Mouse (Mus musculus) urinary bladder, adult 18-20 months (tissue): ENCODE measurements around the gene Dicer1.
"Not testable (repeated sequence)": the region's sequence is repeated elsewhere in the genome, so short reads cannot be mapped to it uniquely, and the experiment has no call there.

Experiments
- DNase-seq, 2 experiments: peaks; one replicate each; pipeline ENCODE4 v3.0.0; 2022; ENCODE audit warnings: low spot score in 2 of 2, mixed read lengths in 2 of 2

Dicer1 gene

GRCm38 (mm10) chr12:104740841-104741787 lies 10.6 kb downstream of the Dicer1 start:
- no peak for DNase-seq

- DNase-seq = no peak
Measured at GRCm38 (mm10) chr12:104738931-104739330, 12.8 kb downstream of the Dicer1 start.

- no peak for DNase-seq
Measured at GRCm38 (mm10) chr12:104738446-104738845, 13.3 kb downstream of the Dicer1 start.

DNA sequence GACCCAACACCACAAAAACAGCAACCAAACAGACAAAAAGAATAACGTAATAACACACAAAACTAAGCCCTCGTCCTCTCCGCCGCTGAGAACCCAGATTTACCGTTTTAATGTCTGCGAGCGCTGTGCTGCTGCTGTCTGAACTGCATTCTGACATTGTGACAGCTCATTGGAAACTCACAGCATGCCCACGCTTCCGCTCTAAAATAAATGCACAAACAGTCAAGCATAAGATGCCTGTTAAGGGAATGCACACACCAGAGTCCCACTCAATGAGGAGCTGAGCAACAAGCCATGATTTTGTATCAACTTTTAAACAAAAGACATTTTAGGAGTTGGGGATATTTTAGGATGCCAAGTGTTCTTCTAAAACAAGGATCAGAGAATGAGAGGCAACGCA lies 14.1 kb downstream of the Dicer1 start:
- no peak for DNase-seq

DNA sequence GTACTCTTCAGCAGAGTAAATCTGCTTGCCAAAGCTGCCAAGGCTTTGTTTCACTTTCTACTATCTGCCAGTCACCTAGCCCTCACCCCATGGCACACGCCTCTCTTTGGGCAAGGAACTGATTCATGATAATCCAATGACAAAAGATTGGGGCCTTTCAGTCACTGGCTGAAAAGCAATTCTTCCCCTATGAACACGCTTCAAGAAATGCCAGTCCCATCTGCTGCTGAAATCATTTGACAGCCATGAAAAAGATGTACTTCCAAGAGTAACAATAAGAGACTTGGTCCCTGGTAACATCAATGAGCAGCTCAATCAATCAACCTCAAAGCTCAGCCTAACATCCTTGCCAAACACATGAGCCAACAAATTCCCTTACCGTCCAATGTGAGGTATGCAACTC lies 15.8 kb downstream of the Dicer1 start:
- DNase-seq = no peak

- DNase-seq = no peak
Measured at GRCm38 (mm10) chr12:104733165-104733564, 18.6 kb downstream of the Dicer1 start.

DNA sequence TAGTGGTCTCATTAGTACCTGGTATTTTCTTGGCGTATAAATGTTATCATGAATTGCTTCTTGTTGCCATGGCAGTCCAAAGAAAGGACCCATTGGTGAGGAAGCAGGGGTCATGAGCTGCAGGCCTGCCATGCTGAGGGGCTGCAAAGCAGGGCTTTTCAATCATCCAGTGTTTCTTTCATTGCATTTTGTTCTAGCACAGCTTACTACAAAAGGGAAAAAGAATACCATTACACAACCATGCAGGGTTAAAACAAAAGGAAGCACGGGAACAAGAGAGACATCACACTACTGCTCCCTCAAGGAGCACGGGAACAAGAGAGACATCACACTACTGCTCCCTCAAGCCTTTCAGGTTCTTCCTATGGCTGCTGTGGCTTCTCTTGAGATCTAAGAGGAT lies 20.0 kb downstream of the Dicer1 start:
- DNase-seq = no peak

- not testable (repeated sequence) for DNase-seq
Measured at GRCm38 (mm10) chr12:104726436-104726835, 25.3 kb downstream of the Dicer1 start.

DNA sequence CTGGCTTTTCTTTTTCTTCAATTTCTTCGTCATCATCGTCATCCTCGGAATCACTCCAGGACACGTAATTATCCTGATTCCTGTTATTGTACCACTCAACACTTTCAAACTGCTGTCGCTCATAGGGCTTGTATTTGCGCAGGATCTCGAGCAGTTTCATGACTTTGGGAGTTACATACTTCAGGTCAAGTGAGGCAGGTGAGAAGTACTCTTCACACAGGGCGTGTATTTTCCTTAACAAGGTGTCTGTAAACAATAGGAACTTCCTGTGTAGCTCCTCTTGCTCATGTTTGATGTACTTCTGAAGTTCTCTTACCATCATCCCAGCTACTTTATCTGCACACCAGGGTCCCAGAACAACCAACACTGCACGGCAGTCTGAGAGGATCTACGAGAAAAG lies 29.7 kb downstream of the Dicer1 start:
- DNase-seq = no peak

DNA sequence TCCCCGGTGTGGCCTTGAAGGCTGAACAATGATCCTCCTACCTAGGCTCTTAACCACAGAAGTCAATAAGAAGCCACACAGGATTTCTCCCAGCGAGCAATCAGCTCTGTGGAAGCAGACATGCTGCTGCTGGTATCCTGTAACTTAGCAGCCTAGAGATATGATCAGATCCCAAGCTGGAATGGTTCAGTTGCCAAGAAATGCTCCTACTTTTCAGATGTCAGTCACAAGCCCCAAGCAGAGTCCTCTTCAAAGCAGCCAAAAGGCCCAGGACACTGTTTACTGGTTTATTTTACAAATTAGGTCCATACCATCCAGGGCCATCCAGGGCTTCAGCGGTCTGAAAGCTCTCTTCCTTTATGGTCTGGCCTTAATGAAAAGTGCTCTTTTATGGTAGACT lies 30.7 kb downstream of the Dicer1 start:
- no peak for DNase-seq

DNA sequence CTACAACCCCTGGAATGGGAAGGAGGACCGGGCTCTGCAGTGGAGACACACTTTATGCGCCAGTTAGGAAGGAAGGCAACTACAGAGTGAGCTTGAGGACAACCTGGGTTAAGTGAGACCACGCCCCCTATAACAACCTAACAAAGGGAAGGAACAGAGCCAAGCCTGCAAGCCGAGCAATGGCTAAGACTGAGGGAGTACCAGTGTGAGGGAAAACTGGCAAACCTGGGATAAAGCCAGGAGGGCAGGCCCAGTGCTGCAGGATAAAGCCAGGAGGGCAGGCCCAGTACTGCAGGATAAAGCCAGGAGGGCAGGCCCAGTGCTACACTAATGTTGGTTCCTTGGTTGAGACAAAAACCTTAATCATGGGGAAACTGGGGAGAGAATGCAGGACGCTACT lies 32.8 kb downstream of the Dicer1 start:
- no peak for DNase-seq

GRCm38 (mm10) chr12:104716409-104716808 lies 35.3 kb downstream of the Dicer1 start:
- DNase-seq = no peak

- no peak for DNase-seq
Measured at GRCm38 (mm10) chr12:104715453-104715852, 36.3 kb downstream of the Dicer1 start.

GRCm38 (mm10) chr12:104700266-104700665 lies 51.5 kb downstream of the Dicer1 start:
- DNase-seq = no peak

GRCm38 (mm10) chr12:104699753-104700152 lies 52.0 kb downstream of the Dicer1 start:
- peak in 1 of 2 experiments; percentile 21 for DNase-seq

DNA sequence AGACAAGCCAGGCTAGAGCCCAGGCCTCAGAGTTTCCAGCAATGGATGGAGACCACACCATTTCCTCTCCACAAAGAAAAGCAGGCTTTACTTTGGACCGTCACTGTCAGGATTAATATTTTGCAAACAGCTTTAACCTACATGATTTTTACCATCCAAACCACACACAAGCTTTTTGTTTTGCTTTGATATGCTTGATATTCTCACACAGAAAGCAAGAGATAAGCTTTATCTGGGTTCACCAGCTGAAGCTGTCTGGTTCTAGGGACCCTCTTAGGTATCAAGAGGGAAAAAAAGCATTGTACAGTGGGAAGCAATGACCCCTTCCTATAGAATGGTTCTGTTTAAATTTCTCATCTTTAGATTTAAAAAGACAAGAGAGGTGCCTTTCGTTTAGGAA lies 56.2 kb downstream of the Dicer1 start:
- DNase-seq = no peak

DNA sequence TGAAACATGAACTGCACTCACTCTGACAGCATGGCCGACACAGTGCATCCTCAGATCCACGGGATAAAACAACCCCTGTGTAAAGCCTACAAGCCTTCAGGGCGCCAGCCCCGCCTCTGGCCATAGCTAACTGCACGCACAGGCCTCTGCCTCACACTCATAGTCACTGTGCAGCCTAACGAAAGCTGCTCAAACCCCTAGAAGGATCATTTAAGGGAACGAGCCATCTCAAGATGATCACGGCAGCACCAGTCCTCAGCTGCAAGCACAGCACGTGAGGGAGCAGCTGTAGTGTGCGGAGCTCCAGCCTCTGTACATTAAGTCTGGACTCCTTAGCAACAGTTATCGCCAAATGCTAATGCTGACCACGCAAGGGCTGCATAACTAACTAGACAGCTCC lies 58.9 kb downstream of the Dicer1 start:
- no peak for DNase-seq

- DNase-seq = no peak
Measured at GRCm38 (mm10) chr12:104690412-104690811, 61.3 kb downstream of the Dicer1 start.

DNA sequence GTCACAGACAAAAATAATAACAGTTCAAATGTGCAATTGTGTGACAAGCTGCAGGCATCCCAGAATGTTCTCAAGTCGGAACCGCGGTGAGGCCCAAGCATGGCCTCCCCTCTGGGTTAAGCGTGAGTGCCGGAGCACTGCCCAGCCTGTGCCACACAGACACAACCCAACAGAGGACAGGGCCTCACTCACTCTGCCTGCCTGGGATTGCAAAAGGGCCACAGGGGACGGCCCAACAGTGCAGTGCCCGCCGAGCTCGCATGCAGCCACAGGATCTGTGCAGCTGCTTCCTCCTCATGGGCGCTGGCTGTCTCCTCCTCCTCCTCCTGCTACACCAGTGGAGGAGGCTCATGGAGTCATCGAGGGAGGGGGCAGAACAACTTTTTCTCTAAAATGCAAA lies 62.9 kb downstream of the Dicer1 start:
- peak; percentile 7 to 23 for DNase-seq

GRCm38 (mm10) chr12:104684411-104684931 lies 67.3 kb downstream of the Dicer1 start:
- no peak for DNase-seq

GRCm38 (mm10) chr12:104679819-104680132 lies 72.0 kb downstream of the Dicer1 start:
- DNase-seq = no peak

DNA sequence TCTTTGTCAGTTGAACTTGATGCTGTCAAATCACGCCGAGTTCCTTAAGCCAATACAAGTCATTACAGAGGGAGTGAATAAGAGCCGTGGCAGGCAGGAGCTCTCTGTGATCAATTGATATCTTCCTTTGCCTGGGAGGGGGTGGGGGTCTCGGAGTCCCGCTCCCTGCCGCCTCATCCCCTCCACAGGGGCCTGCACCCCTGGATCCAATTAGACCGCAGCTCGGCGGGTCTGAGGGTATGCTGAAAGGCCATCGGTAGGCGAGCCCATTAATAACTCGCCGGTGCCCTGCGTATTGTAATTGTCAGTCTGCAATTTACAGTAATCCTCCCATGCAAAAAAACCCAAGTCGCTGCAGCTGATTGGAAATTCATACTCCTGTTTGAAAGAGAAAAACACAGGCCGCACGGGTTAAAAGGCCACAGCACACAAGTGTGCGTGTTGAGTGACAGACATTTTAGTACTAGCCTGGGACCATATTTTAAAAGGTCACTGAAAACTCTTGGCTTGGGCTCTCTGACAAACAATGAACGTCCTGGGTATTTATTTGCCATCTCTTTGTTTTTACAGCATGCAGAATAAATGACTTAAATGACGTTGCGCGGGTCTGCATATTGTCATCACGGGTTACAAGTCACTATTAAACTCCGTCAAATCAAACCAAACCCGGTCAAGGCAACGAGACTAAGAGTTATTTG lies 72.5 kb downstream of the Dicer1 start:
- DNase-seq = no peak

GRCm38 (mm10) chr12:104678462-104678861 lies 73.3 kb downstream of the Dicer1 start:
- no peak for DNase-seq
